Mouse (Mus musculus) urinary bladder, postnatal 4 days (tissue): ENCODE results near the gene Dnajc15.

Experiments
- DNase-seq, 2 experiments: peaks; one replicate each; pipeline ENCODE4 v3.0.0; 2021 to 2022; ENCODE audit warnings: low spot score in 2 of 2

Dnajc15 gene

GRCm38 (mm10) chr14:77860841-77861560 is 13.9 kb downstream of the Dnajc15 start:
- no peak for DNase-seq

- DNase-seq = no peak
Measured at GRCm38 (mm10) chr14:77859894-77860293, 15.0 kb downstream of the Dnajc15 start.

- DNase-seq = no peak
Measured at GRCm38 (mm10) chr14:77853951-77854350, 21.0 kb downstream of the Dnajc15 start.

- DNase-seq = no peak
Measured at GRCm38 (mm10) chr14:77849852-77850251, 25.1 kb downstream of the Dnajc15 start.

- no peak for DNase-seq
Measured at GRCm38 (mm10) chr14:77848349-77848748, 26.6 kb downstream of the Dnajc15 start.

GRCm38 (mm10) chr14:77846206-77846605 is 28.7 kb downstream of the Dnajc15 start:
- DNase-seq = no peak

GRCm38 (mm10) chr14:77845479-77845878 is 29.4 kb downstream of the Dnajc15 start:
- DNase-seq = no peak

GRCm38 (mm10) chr14:77840574-77840973 is 34.4 kb downstream of the Dnajc15 start:
- DNase-seq = no peak

- no peak for DNase-seq
Measured at GRCm38 (mm10) chr14:77840078-77840477, 34.8 kb downstream of the Dnajc15 start.

- no peak for DNase-seq
Measured at GRCm38 (mm10) chr14:77836794-77837193, 38.1 kb downstream of the Dnajc15 start.

- DNase-seq = no peak
Measured at GRCm38 (mm10) chr14:77832359-77832758, 42.6 kb downstream of the Dnajc15 start.

- DNase-seq = no peak
Measured at GRCm38 (mm10) chr14:77831936-77832335, 43.0 kb downstream of the Dnajc15 start.

GRCm38 (mm10) chr14:77829673-77830072 is 45.3 kb downstream of the Dnajc15 start:
- DNase-seq = no peak

- no peak for DNase-seq
Measured at GRCm38 (mm10) chr14:77825891-77826290, 49.0 kb downstream of the Dnajc15 start.

- DNase-seq = no peak
Measured at GRCm38 (mm10) chr14:77825121-77825520, 49.8 kb downstream of the Dnajc15 start.

GRCm38 (mm10) chr14:77819841-77820240 is 55.1 kb downstream of the Dnajc15 start:
- DNase-seq = no peak

- DNase-seq = no peak
Measured at GRCm38 (mm10) chr14:77817561-77817960, 57.4 kb downstream of the Dnajc15 start.

- peak in 1 of 2 experiments; percentile 36 for DNase-seq
Measured at GRCm38 (mm10) chr14:77814935-77815334, 60.0 kb downstream of the Dnajc15 start.

- DNase-seq = no peak
Measured at GRCm38 (mm10) chr14:77812890-77813289, 62.0 kb downstream of the Dnajc15 start.

- DNase-seq = no peak
Measured at GRCm38 (mm10) chr14:77811466-77811865, 63.5 kb downstream of the Dnajc15 start.

GRCm38 (mm10) chr14:77807836-77808235 is 67.1 kb downstream of the Dnajc15 start:
- no peak for DNase-seq

GRCm38 (mm10) chr14:77806345-77806744 is 68.6 kb downstream of the Dnajc15 start:
- DNase-seq = no peak

- DNase-seq = no peak
Measured at GRCm38 (mm10) chr14:77802268-77802630, 72.7 kb downstream of the Dnajc15 start.
